Mouse (Mus musculus): ENCODE data around the gene Rps15.

Gene Rps15

DNA sequence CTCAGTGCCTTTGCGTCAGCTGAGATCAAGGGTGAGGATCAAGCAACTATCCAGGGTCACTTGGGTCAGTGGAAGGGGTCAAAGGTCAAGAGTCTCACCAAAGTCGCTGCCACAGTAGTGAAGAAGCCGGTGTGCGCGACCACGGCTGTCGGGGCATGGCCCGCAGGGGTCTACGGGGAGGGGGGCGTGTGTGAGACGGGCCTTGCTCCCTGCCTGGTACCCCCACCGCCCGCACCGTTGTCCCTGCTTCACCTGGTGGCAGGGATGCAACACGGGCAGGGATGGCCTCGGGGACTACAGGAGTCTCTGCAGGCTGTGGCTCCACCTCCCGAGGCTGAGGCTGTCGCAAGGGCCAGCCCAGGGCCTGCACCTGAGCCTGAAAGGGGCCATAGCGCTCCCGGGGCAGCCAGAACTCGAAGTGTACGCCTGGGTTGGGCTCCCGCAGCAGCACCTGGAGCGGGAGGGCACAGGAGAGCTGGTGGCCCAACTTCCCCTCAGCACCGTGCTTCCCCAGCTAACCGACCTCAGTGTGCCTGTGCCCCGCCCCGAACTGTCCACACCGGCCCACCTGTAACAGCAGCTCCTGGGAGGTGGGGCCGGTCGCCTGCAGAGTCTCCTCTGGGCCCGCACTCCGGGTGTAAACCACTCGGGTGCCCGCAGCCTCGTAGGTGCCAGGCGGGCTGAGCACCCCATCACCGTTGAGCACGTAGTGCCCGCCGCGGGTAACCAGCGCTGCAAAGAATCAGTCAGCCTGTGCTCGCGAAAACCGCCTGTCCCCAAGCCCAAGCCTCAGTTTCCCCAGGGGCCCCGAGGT is 49.4 kb downstream of the Rps15 start:
- no peak for DNase-seq (ENCODE audit: low spot score)

DNA sequence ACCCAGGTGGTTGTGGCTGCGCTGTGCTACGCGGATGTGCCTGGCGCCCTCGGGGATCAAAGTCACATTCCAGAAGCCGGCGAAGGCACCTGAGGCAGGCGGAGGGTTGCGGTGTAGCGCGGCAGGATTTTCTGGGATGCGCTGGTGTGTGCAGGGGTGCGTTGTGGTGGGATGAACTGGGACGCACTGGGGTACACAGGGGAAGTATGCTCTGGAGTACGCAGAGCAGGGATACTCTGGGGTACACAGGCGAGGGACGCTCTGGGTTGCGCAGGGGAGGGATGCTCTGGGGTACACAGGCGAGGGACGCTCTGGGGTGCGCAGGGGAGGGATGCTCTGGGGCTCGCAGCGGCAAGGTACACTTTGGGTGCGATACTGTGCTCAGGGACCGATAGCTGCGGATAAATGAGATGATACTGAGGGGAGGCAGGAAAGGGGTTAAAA is 50.1 kb downstream of the Rps15 start:
- no peak for DNase-seq (ENCODE audit: low spot score)

DNA sequence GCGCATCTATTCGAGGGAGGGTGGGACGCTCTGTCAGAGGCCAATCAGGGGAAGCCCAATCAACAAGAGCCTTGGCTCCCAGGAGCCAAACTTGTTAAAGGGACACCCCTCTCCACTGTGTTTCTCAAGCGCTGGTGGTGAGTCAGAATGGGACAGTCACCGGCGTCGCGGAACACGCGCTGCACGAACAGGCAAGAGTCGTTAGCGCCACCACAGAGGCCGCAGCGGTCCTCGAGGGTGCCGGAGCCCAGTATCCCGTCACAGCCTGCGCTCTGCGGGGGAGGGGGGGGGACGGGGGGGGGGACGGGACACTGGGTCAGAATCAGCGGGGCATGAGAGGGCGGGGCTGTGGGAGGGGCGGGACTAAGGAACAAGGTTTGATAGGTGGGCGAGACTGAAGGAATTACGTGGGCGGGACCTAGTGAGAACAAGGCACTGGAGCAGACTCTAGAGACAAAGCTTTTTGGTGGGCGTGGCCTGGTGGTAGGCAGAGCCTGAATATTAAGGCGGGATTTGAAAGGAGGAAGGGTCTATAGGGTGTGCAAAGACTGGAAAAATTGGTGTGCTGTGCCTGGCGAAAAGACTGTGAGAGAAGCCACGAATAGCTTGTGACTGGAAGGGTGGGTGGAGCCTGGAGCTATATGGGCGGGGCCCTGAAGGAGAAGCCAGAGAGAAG is 50.6 kb downstream of the Rps15 start:
- peak; percentile 88 for DNase-seq (ENCODE audit: low spot score)

DNA sequence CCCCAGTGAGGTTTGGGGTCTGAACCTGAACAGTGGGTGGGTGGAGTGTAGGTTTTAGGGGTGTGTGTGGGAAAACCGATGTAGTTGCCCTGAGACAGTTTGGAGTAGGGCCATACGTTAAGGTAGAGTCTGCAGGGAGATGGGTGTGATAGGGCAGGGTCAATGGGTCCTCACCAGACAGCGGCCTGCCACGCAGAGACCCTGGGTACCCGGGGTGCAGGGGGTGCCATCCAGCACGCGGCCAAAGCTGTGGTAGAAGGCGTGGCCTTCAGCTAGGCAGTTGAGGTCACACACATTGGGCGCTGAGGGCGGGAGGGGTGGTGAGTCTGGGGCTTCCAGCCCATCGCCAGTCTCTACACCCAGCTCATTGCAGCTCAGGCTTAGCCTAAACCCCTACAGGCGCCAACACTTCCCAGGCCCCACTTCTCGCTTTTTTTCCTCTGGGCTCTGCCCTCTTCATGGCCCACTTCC is 51.2 kb downstream of the Rps15 start:
- DNase-seq (ENCODE audit: low spot score) = no peak
